Mouse (Mus musculus) megakaryocyte-erythroid progenitor cell, adult 5-6 weeks (primary cell): ENCODE results near the gene Arhgap35. TPM values are rescaled to one million over a fixed set of nuclear protein-coding genes. Genes with fewer than 3 reads are reported as not detected.

Experiments
- ATAC-seq: replicated peaks from 2 replicates; pipeline ENCODE4 v1.8.0; 2016; ENCODE audit warnings: mild to moderate bottlenecking, inconsistent platforms; ENCODE audit not compliant: severe bottlenecking, poor library complexity, low FRiP score, low TSS enrichment
- total RNA-seq, 2 experiments: library from RNA; stranded (forward) in 1 of 2; stranded (reverse) in 1 of 2; fragments of 200-1000, 215-1000 nt in 1 of 2; fragments of >200 nt in 1 of 2; fragmentation: Nextera tagmentation in 1 of 2; gene quantifications; 2 replicates each; pipeline ENCODE4 v1.2.3; 2014 to 2017

Gene Arhgap35
- total RNA-seq, 2 experiments from 2014 or later, result 8.6 to 11.1 TPM

GRCm38 (mm10) chr7:16475764-16476599 lies 138.8 kb downstream of the Arhgap35 start:
- ATAC-seq, result no peak

- ATAC-seq, result no peak
These were observed 139.5 kb downstream of the Arhgap35 start for GRCm38 (mm10) chr7:16475321-16475720.

- ATAC-seq, result no peak
These were observed 140.3 kb downstream of the Arhgap35 start for GRCm38 (mm10) chr7:16474445-16474844.

- ATAC-seq, result no peak
These were observed 140.9 kb downstream of the Arhgap35 start for GRCm38 (mm10) chr7:16473847-16474246.

- no peak for ATAC-seq
These were observed 142.6 kb downstream of the Arhgap35 start for GRCm38 (mm10) chr7:16472116-16472709.

- 0 out of 2 replicates have a peak, but pooled peaks have one; percentile 35 for ATAC-seq
These were observed 143.2 kb downstream of the Arhgap35 start for GRCm38 (mm10) chr7:16471549-16471948.

- ATAC-seq, result no peak
These were observed 146.7 kb downstream of the Arhgap35 start for GRCm38 (mm10) chr7:16468115-16468514.

- ATAC-seq, result peak; percentile 53; the same call in 1 of the 2 replicates
These were observed 148.2 kb downstream of the Arhgap35 start for GRCm38 (mm10) chr7:16466565-16466964.

GRCm38 (mm10) chr7:16465568-16465967 lies 149.2 kb downstream of the Arhgap35 start:
- ATAC-seq, result no peak

GRCm38 (mm10) chr7:16465160-16465559 lies 149.6 kb downstream of the Arhgap35 start:
- ATAC-seq, result peak; percentile 46; the same call in 1 of the 2 replicates

- peak; percentile 60 for ATAC-seq
These were observed 151.6 kb downstream of the Arhgap35 start for GRCm38 (mm10) chr7:16463214-16463613.

- ATAC-seq, result no peak
These were observed 153.1 kb downstream of the Arhgap35 start for GRCm38 (mm10) chr7:16461705-16462104.

GRCm38 (mm10) chr7:16461151-16461550 lies 153.6 kb downstream of the Arhgap35 start:
- no peak for ATAC-seq

GRCm38 (mm10) chr7:16460566-16460965 lies 154.2 kb downstream of the Arhgap35 start:
- ATAC-seq, result no peak

- no peak for ATAC-seq
These were observed 158.5 kb downstream of the Arhgap35 start for GRCm38 (mm10) chr7:16456289-16456688.

GRCm38 (mm10) chr7:16455016-16455415 lies 159.8 kb downstream of the Arhgap35 start:
- no peak for ATAC-seq

GRCm38 (mm10) chr7:16453118-16453711 lies 161.6 kb downstream of the Arhgap35 start:
- peak; percentile 69 for ATAC-seq

- peak; percentile 99 for ATAC-seq
These were observed 162.2 kb downstream of the Arhgap35 start, which contains the start of gene Tmem160 for GRCm38 (mm10) chr7:16452587-16453073. Gene Tmem160 (plus strand): TSS chr7:16452779.

GRCm38 (mm10) chr7:16451656-16452055 lies 163.1 kb downstream of the Arhgap35 start:
- ATAC-seq, result no peak
